Mouse (Mus musculus) forebrain, embryonic 16.5 days (tissue): ENCODE results near the gene Nudt9. TPM values are rescaled to one million over a fixed set of nuclear protein-coding genes. Genes with fewer than 3 reads are reported as not detected.
"Not testable (repeated sequence)": the region's sequence is repeated elsewhere in the genome, so short reads cannot be mapped to it uniquely, and the experiment has no call there.

Experiments
- ATAC-seq: fragments of 200-750 bp; cut with Nextera tagmentation; 2 replicates; pipeline ENCODE4 v1.8.0; 2017; ENCODE audit warnings: mild to moderate bottlenecking, moderate library complexity
- H3K27ac ChIP-seq: fragments of 300-500 bp; sonication (generic); 2 replicates; pipeline ENCODE4 v1.5.1; 2014; ENCODE audit warnings: low read length, control low read depth
- H3K27me3 ChIP-seq: fragments of 300-500 bp; sonication (generic); replicated peaks from 2 replicates; pipeline ENCODE4 v1.6.1; 2014; ENCODE audit warnings: low read length; ENCODE audit not compliant: control insufficient read depth, insufficient read depth
- H3K36me3 ChIP-seq: fragments of 300-500 bp; sonication (generic); 2 replicates; pipeline ENCODE4 v1.6.1; 2014; ENCODE audit not compliant: control insufficient read depth, insufficient read depth
- H3K4me1 ChIP-seq: fragments of 300-500 bp; sonication (generic); replicated peaks from 2 replicates; pipeline ENCODE4 v1.6.1; 2014; ENCODE audit warnings: low read length; ENCODE audit not compliant: control insufficient read depth, insufficient read depth
- H3K4me2 ChIP-seq: fragments of 300-500 bp; sonication (generic); 2 replicates; pipeline ENCODE4 v1.6.1; 2014; ENCODE audit warnings: mild to moderate bottlenecking, low read length, control low read depth
- H3K4me3 ChIP-seq: fragments of 300-500 bp; sonication (generic); replicated peaks from 2 replicates; pipeline ENCODE4 v1.5.1; 2014; ENCODE audit warnings: mild to moderate bottlenecking, low read length, control low read depth
- H3K9ac ChIP-seq: fragments of 300-500 bp; sonication (generic); replicated peaks from 2 replicates; pipeline ENCODE4 v1.6.1; 2014; ENCODE audit warnings: low read depth, low read length, control low read depth
- H3K9me3 ChIP-seq: fragments of 300-500 bp; sonication (generic); 2 replicates; pipeline ENCODE4 v1.6.1; 2016; ENCODE audit warnings: low read length; ENCODE audit not compliant: control insufficient read depth
- WGBS: fragments of 180-500 bp; shearing (Covaris S2); extraction: QIAGEN DNeasy Blood & Tissue Kit; methylation state at CpG from one replicate; pipeline ENCODE4 v1.1.7; 2014; 5-methylcytosine and 5-hydroxymethylcytosine counted together
- polyA plus RNA-seq: library from polyadenylated mRNA; unstranded; fragments of >200 nt; fragmentation: Nextera tagmentation; extraction: Ambion mirVana; gene quantifications from 2 replicates; pipeline ENCODE4 v1.2.1, GENCODE M21; 2015

Gene Nudt9
- polyA plus RNA-seq, 1 experiment from 2014 or later: 55.9 TPM

DNA sequence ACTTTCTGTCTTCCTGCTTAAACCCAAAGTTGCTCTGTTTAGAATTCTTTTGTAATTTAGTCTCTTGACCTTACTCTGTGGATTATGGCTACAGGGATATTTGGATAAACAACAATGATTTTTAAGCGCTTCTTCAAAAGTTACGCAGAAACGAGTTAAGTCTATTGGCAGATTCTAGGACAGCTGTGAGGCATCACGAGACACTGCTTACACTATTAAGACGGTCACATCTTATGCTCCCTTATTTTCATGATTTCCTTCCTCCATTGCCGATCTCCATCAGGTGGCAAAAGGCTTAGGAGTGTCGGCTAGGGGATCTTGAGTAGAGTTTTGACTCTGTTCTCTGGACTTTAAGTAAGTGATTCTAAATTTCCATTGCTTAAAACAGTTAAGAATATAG lies 35.8 kb upstream of the Nudt9 start:
- H3K36me3 ChIP-seq: no peaks in the 10 kb centered on the region
- WGBS: 95% methylated on average over 7 of the region's 7 CpGs
- H3K4me1 ChIP-seq: no peaks in the 10 kb centered on the region
- no peaks in the 10 kb centered on the region for H3K27me3 ChIP-seq
- no peak overlapping the region for H3K4me3 ChIP-seq
- no peaks in the 10 kb centered on the region for H3K9me3 ChIP-seq
- H3K9ac ChIP-seq: no peak overlapping the region
- H3K4me2 ChIP-seq: no peak overlapping the region
- no peak overlapping the region for H3K27ac ChIP-seq
- no peak for ATAC-seq

DNA sequence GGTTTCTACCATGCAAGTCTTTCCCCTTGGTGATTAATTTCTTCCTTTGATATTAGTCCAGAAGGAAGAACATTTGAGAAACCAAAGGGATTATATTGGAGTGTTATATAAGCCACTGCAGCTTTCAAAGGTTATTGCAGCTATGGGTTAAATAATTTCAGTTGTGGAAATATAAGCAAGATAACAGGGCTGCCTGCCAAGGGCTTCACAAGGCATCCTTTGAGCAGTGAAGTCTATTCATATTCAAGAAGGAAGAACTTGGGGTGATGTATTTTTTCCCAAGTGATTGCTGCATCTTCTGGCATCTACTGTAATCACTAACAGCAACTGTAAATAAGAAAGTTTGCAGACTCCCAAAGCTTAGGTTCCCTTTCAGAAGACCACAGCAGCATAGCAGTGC lies 34.7 kb upstream of the Nudt9 start:
- H3K4me3 ChIP-seq: no peak overlapping the region
- H3K9ac ChIP-seq: no peak overlapping the region
- no peaks in the 10 kb centered on the region for H3K36me3 ChIP-seq
- no peaks in the 10 kb centered on the region for H3K27me3 ChIP-seq
- no peak overlapping the region for H3K4me2 ChIP-seq
- H3K4me1 ChIP-seq: no peaks in the 10 kb centered on the region
- H3K9me3 ChIP-seq: no peaks in the 10 kb centered on the region
- ATAC-seq: no peak
- no peak overlapping the region for H3K27ac ChIP-seq

DNA sequence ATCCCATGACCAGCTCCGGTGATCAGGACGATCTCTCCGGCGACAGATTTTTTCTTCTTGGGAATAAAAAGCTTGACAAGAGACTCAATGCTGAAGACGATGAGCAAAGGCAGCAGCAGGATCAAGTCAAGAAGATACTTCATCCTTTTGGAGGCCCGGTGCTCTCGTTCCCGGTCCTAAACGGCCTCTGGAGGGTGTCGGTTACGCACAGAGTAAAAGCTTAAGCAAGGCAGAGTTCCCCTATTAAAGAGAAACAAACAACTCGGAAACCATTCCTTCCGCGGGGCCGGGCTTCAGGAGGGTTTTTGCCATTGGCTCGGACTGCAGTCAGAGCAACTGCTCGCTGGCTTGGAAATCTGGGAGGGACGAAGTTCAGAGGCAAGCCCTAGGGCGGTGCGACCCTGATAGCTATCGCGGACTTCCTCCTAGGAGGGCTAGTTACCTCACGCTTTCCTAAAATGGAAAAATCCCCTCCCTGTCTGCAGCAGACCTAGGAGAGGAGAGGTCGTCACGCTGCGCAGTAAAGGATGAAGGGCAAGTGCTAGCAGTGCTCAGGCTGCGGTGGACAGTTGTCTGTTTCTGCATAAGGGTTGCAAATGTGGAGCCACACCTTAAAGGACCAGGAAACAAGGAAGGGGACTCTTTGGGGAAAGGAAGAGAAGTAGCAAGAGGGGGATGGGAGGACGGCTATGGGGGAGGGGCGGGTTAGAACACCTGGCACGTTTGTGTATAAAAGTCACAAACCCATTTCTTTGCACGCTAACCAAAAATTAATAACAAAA lies 24.3 kb upstream of the Nudt9 start, which contains the start of gene Hsd17b11:
TSS of gene Hsd17b11 (minus strand) at position 323 of the 782 bp plus-strand sequence.
- Histone ChIP-seq H3K9me3 (no peaks in the 10 kb centered on the region), H3K4me1 (peaks cover 6% of the 10 kb centered on the region), H3K4me3 (peak within 1 kb of the TSS; percentile 62), H3K4me2 (peak within 1 kb of the TSS; percentile 82), H3K36me3 (no peaks in the 10 kb centered on the region), H3K9ac (peak within 1 kb of the TSS; percentile 65), H3K27me3 (no peaks in the 10 kb centered on the region; the same call in 1 of the 2 replicates), H3K27ac (peak within 1 kb of the TSS; percentile 42; the same call in 1 of the 2 replicates)
- ATAC-seq: peak; percentile 86
- 2% methylated on average over 31 of the region's 31 CpGs for WGBS

DNA sequence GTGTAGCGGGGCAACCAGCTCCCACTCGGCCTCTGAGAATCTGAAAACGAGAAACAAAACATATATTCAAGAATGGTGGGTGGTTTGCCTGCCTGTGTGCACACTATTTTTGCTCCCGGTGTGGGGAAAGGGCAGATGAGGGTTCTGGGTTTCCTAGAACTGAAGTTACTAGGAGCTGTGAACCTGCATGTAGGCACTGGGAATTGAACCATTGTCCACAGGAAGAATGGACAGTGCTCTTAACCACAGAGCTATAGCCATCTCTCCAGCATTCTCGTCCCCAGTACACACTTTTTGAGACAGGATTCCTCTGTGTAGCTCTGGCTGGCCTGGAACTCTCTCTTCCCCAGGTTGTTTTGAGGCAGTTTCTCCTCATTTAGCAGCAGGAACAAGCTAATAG lies 23.5 kb upstream of the Nudt9 start:
- Histone ChIP-seq H3K4me1 (peaks cover 6% of the 10 kb centered on the region), H3K4me2 (peak overlapping the region; percentile 82), H3K9ac (peak overlapping the region; percentile 65; the same call in 1 of the 2 replicates), H3K27ac (no peak overlapping the region), H3K9me3 (no peaks in the 10 kb centered on the region), H3K27me3 (no peaks in the 10 kb centered on the region; the same call in 1 of the 2 replicates), H3K4me3 (peak overlapping the region; percentile 62; the same call in 1 of the 2 replicates), H3K36me3 (no peaks in the 10 kb centered on the region)
- 30% methylated on average over 5 of the region's 5 CpGs for WGBS
- no peak for ATAC-seq

DNA sequence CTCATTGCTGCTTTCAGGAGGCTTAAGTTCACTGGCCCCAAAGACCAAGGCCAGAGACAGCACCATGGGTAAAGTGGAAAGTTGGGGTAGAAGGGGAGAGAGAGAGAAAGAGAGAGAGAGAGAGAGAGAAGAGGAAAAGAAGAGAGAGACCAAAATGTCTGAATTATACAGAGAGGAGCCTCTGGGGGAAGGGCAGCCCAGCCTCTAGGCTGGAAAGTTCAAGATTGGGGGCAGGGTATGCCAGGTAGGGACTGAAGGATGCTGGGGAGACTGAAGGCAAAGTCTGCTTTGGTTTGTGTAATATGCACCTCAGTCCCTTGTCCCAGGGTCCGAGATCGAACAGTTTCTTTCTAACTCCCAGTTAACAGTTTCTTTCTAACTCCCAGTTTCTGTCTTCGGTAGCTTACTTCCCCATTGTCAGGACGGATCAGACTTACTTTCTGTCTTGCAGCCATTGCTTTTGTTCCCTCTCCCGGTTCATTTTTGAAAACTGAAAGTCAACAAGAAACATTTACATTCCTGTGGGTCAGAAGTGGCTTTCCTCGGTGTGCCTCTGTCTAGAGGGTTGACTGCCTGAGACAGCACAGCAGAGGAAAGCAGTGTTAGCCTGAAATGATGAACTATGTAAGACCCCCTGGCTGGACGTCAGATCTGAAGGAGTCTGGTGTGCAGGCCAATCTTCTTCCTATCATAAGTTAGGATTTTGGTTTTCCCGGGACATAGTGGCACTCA lies 22.7 kb upstream of the Nudt9 start:
- H3K9me3 ChIP-seq: no peaks in the 10 kb centered on the region
- H3K36me3 ChIP-seq: no peaks in the 10 kb centered on the region
- H3K27ac ChIP-seq: no peak overlapping the region
- no peak overlapping the region for H3K9ac ChIP-seq
- no peak for ATAC-seq
- no peaks in the 10 kb centered on the region; the same call in 1 of the 2 replicates for H3K27me3 ChIP-seq
- 71% methylated on average over 8 of the region's 8 CpGs for WGBS
- peaks cover 6% of the 10 kb centered on the region for H3K4me1 ChIP-seq
- H3K4me2 ChIP-seq: no peak overlapping the region
- H3K4me3 ChIP-seq: no peak overlapping the region

DNA sequence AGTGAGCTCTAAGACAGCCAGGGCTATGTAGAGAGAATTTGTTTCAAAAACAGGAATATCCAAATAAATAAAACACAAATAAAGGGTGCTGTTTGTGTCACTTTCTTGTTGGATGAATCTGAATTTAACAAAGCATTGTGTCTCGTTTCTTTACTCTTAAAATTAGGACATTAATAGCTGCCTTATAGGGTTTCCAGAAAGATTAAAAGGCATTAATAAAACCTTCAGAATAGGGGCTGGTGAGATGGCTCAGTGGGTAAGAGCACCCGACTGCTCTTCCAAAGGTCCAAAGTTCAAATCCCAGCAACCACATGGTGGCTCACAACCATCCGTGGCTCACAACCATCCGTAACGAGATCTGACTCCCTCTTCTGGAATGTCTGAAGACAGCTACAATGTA lies 21.9 kb upstream of the Nudt9 start:
- 81% methylated on average over 5 of the region's 5 CpGs for WGBS
- not testable (repeated sequence) for H3K4me3 ChIP-seq, ATAC-seq

DNA sequence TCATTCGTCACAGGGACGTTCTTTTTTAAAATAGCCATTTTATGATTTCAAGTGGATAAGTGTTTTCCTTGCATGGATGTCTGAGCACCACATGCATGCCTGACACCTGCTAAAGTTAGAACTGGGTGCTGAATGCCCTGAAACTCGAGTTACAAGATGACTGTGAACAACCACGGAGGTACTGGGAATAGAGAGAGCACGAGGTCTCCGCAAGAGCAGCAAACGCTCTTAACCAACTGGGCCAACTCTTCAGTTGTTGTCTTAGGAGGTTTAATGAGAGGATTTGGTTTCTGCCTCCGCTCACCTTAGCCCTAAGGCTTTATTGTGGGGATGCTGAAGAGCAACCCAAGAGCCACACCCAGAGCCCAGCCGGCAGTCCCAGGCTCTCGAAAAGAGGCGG lies 21.3 kb upstream of the Nudt9 start:
- Histone ChIP-seq H3K27ac (no peak overlapping the region), H3K9ac (no peak overlapping the region), H3K4me1 (peaks cover 6% of the 10 kb centered on the region), H3K4me2 (no peak overlapping the region), H3K9me3 (no peaks in the 10 kb centered on the region), H3K27me3 (no peaks in the 10 kb centered on the region; the same call in 1 of the 2 replicates), H3K4me3 (no peak overlapping the region), H3K36me3 (no peaks in the 10 kb centered on the region)
- WGBS: 69% methylated on average over 11 of the region's 11 CpGs
- ATAC-seq: no peak

More for the DNA sequence above, 21.9 kb upstream of the Nudt9 start:
- not testable (repeated sequence) for H3K9me3 ChIP-seq, H3K9ac ChIP-seq, H3K27me3 ChIP-seq, H3K36me3 ChIP-seq, H3K4me1 ChIP-seq, H3K4me2 ChIP-seq, H3K27ac ChIP-seq

DNA sequence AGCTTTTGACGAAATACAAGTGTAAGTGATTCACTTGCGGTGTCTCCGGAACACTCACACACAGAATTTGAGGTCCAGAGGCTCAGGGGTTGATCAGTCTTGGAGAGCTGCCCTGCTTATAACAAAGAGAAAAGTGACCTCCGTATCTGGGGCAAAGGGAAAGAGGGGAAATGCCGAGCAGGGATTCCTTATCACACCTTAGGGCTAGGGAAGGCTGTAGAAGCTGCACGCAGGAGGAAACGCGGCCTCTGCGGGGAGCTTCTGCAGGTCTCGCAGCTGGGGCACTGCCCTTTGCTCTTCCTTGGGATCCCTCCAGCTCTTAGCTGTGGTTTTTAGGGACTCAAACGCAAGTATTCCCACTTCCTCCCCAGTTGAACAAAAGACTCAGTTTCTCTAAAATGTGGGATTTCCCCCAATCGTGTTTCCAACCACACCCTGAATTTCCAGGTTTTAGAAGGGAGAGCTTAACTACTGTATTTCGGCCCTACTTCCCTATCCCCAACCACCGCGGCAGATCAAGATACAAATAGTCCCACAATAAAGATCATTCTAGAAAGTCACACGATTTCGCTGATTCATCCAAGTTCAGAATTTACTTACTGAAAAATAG lies 20.8 kb upstream of the Nudt9 start:
- no peaks in the 10 kb centered on the region for H3K36me3 ChIP-seq
- no peaks in the 10 kb centered on the region; the same call in 1 of the 2 replicates for H3K27me3 ChIP-seq
- H3K4me2 ChIP-seq: no peak overlapping the region
- H3K9ac ChIP-seq: no peak overlapping the region
- no peak overlapping the region for H3K4me3 ChIP-seq
- H3K27ac ChIP-seq: no peak overlapping the region
- H3K9me3 ChIP-seq: no peaks in the 10 kb centered on the region
- 50% methylated on average over 17 of the region's 17 CpGs for WGBS
- peaks cover 6% of the 10 kb centered on the region for H3K4me1 ChIP-seq
- no peak for ATAC-seq

DNA sequence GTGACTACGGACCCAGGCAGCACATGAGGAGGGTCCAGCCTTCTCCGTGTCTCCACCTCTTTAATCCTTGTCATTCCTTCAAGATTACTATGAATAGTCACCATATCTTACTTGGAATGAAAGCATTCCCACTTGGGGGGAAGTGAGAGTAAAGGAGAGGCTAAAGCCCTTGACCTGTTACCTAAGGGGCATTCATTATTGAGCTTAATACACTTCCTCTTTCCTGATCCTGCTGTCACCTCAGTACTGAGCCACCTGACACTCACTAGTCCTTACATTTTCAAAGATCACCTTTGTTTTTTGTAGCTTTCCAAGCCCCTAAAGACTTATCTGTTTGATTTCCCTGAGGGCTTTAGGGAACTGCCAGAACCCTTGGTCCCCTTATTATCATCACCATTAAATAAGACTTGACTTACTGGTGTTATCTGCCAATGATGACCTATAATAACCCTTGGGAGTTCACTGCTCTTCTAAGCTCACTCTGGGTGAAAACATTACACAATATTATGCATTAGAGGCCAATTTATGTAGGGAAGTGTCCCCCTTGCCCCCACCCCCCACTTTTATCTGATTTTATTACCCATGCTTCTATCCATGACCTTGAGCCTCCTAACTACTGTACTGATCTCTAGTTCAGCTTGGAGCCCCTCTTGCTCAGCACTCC lies 13.5 kb upstream of the Nudt9 start:
- Histone ChIP-seq H3K27ac (no peak overlapping the region), H3K27me3 (no peaks in the 10 kb centered on the region), H3K9me3 (no peaks in the 10 kb centered on the region), H3K4me2 (no peak overlapping the region), H3K4me1 (no peaks in the 10 kb centered on the region), H3K9ac (no peak overlapping the region), H3K36me3 (no peaks in the 10 kb centered on the region), H3K4me3 (no peak overlapping the region)
- ATAC-seq: no peak
- WGBS: 81% methylated on average over 2 of the region's 2 CpGs
